Comparison of ENCODE assay signal across 17 mouse cellular contexts in genomic region chr19:3964030-3964429, GRCm38 (mm10). TPM values are rescaled to one million over a fixed set of nuclear protein-coding genes. Genes with fewer than 3 reads are reported as not detected.
"Had no signal": no experiment of that assay in that cellular context is flagged by ENCODE, and none has a peak within 500 bp of the region (broad histone marks: within the 10 kb centered on the region; RNA-seq: fewer than 3 reads in every experiment).

No protein-coding gene starts in this region.

- DNase-seq: kidney, postnatal 14 days; midbrain, embryonic 14.5 days; right cerebral cortex, adult 18-20 months; right cerebral cortex, postnatal 25 days; thymus, adult 18-20 months; thymus, postnatal 14 days had no signal

- H3K9ac ChIP-seq: liver, embryonic 15.5 days; lung, embryonic 15.5 days; neural tube, embryonic 15.5 days had no signal

- H3K4me2 ChIP-seq: liver, embryonic 15.5 days; lung, embryonic 15.5 days; neural tube, embryonic 15.5 days had no signal

- H3K4me3 ChIP-seq: left cerebral cortex, adult 2 months; limb, embryonic 10.5 days; liver, embryonic 15.5 days; lung, embryonic 15.5 days; midbrain, embryonic 10.5 days; myocyte; neural tube, embryonic 15.5 days had no signal

- H3K27me3 ChIP-seq: liver, embryonic 15.5 days; lung, embryonic 15.5 days; neural tube, embryonic 15.5 days had no signal

- H3K9me3 ChIP-seq: limb, embryonic 10.5 days; liver, embryonic 15.5 days; lung, embryonic 15.5 days; midbrain, embryonic 10.5 days; neural tube, embryonic 15.5 days had no signal

- H3K4me1 ChIP-seq: lung, embryonic 15.5 days; neural tube, embryonic 15.5 days had no signal

- H3K36me3 ChIP-seq: limb, embryonic 10.5 days; liver, embryonic 15.5 days; lung, embryonic 15.5 days; midbrain, embryonic 10.5 days; neural tube, embryonic 15.5 days had no signal

- H3K27ac ChIP-seq: left cerebral cortex, adult 2 months; limb, embryonic 10.5 days; liver, embryonic 15.5 days; lung, embryonic 15.5 days; midbrain, embryonic 10.5 days; neural tube, embryonic 15.5 days had no signal

- ATAC-seq: intestine, embryonic 16.5 days had no signal

RNA-seq across cellular contexts. Expression of gene Aldh3b3, which starts 5.6 kb away (rescaled TPM):
- polyA plus RNA-seq: intestine, embryonic 16.5 days; kidney, embryonic 14.5 days; limb, embryonic 10.5 days; midbrain, embryonic 10.5 days; midbrain, embryonic 14.5 days; neural tube, embryonic 11.5 days; neural tube, embryonic 15.5 days; small intestine, adult 2 months had no signal

RNA-seq across cellular contexts. Expression of gene Tbx10, which starts 28.5 kb away (rescaled TPM):
- polyA plus RNA-seq: lung, embryonic 15.5 days; midbrain, embryonic 10.5 days; midbrain, embryonic 14.5 days; neural tube, embryonic 11.5 days had no signal
